Mouse (Mus musculus) adrenal gland, adult 2 months (tissue): Measurements from ENCODE around the gene Ptp4a2. TPM values are rescaled to one million over a fixed set of nuclear protein-coding genes. Genes with fewer than 3 reads are reported as not detected.

Experiments used
- DNase-seq: peaks from one replicate; pipeline ENCODE4 v3.0.0; 2021
- polyA plus RNA-seq: library from polyadenylated mRNA; depleted of rRNA; stranded (reverse); fragments of >200 nt; gene quantifications from 2 replicates; pipeline ENCODE4 v1.2.3, GENCODE M21; 2012
- total RNA-seq, 2 experiments: library from RNA; stranded (reverse); gene quantifications; 2 replicates each; pipeline ENCODE4 v1.2.3; 2021

Gene Ptp4a2
- total and polyA plus RNA-seq, 3 experiments = 48.2 to 409 (median 378) TPM

- DNase-seq = no peak
Observed at GRCm38 (mm10) chr4:129797985-129798384, 13.0 kb upstream of the Ptp4a2 start.

DNA sequence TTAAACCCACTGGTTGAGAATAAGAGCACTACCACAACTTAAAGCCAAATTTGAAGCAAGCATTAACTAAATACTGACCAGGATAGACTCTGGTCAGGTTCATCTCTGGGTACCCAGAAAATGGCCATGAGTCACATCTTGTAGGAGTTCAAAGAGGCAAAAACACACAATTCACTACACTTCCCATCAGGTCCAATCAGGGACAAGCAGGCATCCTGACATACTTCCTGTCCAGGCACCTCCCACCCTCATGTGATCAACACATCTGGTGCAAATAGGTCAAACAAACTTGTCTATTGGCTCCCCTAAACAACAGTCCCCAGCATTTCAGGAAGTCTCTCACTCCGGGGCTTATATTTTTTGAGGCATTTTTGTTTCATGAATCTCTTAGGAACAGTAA, 7.7 kb upstream of the Ptp4a2 start:
- DNase-seq = no peak

DNA sequence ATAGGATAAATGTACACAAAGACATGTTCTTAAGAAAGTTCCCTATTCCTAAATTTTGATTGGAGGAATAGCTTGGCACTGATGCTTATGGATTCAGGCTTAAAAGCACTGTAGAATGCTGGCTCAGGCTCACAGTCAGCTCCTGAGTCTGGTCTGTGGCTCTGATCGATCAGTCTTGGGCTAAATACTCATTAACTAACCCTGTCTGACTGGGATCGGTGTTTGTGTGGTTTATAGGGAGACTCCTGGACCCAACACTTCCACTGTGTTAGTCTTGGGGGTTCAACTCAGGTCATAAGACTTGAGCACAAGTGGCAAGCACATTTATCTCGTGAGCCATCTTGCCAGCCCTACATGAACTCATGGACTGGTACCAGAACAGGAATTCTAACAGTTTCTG, 6.0 kb upstream of the Ptp4a2 start:
- no peak for DNase-seq

DNA sequence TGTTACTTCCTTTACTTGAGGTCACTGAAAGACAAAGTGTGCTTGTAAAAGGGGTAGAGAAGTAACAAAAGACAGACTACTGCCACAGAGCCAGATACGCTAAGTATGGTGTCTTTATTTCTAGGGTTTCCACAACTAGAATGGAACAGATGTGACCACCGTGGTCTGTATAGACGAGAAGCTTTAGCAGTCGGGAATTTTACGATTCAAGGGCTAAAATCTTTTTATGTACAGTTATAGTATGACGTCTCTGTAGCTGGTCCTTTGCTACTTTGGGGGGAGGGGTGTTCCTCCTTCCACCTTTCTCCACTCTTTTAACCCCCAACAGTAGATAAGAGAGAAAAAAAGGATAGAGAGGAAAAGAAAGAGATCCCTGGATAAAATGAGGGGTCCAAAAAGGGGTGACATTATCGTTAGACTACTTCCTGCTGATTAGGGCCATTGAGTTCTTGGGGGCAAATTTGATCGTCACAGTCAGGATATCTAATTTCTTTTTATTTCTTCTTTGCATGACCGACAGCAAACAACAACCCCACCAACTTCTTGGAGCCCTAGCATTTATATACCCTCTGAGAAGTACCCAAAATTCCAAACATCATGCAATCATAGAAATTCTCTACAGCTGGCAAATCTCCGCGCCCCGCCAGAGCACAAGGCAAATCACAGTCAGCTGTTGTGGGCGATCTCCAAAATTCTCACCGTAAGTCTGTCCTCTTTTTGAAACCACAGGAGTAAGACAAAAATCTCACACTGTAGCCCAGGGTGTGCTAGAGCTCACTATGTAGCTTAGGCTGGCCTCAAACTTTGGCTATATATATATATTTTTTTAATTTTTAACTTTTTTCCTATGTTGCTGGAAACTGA, 818 bp downstream of the Ptp4a2 start:
- no peak for DNase-seq

DNA sequence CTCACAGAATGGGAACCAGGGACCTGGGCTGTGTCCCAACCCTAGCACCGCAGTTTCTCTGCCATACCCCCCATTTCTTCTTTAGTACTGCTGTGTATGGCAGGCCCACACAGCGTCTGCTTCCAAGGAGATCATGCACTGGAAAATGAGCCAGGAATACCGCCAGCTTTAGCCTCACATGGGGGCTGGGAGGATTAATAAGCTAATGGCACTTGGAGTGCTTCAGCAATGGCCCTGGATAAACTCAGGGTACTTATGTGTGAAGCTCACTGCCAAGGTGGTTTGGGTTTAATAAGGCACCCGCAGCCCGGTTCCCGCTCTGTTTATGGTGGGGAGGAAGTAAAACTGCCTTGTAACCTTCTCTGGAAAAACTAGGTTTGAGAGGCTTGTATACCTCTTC, 6.6 kb downstream of the Ptp4a2 start:
- peak; percentile 28 for DNase-seq

DNA sequence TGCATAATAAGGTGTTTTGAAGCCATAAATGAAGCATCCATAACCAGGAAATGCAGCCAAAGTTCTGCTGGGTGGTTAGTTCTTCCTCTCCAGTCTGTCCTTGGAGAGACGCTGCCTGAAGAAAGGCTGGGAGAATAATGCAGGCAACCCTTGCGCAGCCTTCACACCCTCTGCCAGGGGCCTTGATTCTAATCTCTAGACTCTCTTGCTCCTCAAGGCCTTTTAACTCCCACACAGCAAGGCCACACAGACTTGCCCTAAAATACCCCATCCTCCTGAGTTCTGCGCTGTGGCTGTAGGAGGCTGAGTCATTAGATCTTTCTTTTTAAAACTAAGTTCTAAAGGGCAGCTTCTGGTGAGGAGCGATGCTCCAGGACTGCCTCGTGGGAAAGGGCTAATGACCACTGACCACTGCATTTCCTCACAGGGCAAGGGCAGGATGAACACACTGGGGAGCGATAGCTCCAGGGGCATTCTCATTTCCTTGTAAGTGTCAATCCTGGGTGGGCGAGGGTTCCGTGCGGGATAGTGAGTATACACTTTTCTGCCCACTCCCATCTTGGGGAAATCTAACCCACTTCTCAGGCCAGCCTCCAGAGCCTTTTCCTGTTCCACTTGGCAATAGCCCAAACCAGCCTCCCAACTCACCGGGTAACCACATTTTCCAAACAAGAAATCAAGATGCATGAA, 7.6 kb downstream of the Ptp4a2 start:
- DNase-seq = peak; percentile 86

DNA sequence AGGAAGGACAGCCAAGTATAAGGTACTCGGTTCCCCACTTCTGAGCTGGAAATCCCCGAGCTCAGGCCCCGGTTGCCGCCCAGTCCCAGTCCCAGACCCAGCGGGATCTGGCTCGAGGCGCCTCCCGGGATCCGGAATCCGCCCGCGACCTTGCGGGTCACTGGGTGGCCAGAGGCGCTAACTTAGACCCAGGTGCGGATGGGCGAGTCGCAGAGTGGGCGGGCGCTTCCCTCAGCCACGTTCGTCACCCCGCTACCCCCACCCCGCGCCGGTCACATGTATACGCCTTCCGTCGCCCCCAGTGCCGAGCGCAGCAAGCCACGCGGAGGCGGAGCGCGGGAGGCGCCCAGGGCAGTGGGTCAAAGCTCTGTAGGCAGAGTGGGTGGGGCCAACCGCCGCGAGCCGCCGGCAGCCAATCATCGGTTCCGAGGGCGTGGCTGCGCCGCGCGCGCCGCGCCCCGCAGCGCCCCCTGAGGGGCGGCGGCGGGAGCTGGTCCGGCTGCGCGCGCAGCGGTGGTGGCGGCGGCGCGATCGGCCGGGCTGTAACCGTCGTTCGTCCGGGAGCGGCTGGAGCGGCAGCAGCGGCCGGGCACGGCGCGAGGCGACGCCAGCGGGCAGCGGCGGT, 8.8 kb downstream of the Ptp4a2 start:
- peak; percentile 99 for DNase-seq

DNA sequence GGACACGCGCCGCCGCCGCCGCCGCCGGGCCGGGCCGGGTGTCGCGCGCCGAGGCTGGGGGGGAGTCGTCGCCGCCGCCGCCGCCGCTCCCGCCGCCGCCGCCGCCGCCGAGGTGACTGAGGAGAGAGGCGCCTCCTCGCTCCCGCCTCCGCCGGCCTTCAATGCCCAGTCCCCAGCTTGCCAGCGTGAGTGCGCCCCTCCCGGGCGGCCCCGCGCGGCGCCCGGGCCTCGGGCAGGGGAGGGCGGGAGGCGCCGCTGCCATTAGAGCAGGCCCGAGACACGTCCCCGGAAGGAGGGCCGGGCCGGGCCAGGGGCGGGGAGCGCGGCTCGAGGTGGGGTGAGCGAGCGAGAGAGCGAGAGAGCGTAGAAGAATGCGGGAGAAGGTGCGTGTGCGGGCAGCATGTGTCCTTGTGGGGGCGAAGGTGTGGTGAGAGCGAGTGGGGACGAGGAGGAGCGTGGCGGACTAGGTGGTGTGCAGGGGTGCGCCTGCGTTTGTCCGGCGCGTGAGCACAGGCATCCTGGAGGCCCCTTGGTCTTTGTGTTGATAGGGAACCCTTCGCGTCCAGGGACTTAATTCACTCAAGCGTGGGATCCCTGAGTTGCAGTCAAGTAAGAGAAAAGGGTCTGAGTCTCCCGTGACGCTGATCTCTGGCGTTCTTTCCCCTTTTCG, 9.5 kb downstream of the Ptp4a2 start:
- peak; percentile 89 for DNase-seq

DNA sequence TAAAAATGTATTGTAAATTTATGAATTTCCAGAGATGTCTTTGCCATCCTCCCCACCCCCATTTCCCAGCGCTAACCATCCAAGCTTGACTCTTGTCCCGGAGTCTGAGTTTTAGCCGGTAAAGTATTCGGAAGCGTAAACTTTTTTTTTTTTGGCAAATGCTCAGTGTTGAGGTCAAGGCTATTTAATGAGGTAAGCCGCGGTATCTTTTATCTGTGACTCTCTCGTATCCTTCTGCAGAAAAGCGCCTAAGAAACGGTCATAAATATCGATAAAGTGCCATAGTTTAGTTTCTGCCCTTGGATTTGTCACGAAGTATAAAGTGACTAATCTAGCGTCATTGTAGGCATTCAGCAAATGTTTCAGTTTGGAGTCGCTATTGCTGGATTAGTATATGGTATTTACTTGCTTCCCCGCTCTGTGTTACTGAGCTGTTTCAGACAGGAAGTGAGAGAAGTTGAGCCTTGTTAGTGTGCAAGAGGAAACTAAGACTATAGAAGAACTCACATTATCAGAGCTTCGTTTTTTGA, 10.1 kb downstream of the Ptp4a2 start:
- peak; percentile 68 for DNase-seq

DNA sequence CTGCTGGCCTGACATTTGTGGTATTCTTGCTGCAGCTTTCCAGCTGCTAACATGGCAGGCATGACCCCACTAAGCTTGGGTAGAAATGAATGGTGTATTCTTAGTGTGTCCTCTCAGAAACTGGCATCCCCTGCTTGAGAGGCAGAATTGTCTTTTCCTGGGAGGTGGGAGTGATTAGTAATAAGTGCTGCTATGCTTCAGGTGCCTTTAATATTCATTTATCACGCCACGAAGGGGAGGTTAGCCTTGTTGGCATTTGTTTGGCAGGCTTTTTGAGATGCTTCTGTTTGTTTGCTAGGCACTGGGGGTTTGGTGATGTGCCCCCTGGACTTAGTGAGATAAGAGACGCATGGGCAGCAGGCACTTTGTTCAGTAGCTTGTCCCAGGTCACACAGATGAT, 11.3 kb downstream of the Ptp4a2 start:
- no peak for DNase-seq

- DNase-seq = no peak
Observed at GRCm38 (mm10) chr4:129823216-129823810, 12.3 kb downstream of the Ptp4a2 start.

DNA sequence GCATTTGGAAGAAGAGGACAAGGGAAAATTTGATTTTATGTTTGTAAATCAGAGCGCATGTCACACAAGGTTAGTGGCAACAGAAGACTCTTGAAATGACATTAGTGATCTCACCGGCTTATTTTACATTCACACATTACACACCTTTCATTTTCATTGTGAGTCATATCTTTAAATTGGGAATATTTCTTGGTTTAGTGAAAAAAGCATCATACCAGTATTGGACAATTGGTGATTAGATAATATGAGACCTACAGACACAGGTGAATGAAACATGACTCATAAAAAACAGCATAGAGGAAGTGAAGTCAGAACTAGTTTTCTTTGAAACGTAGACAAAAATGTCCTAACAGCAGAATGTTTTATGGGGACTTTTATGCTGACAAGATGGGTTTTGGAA, 16.6 kb downstream of the Ptp4a2 start:
- DNase-seq = no peak

- no peak for DNase-seq
Observed at GRCm38 (mm10) chr4:129828081-129828480, 17.1 kb downstream of the Ptp4a2 start.

DNA sequence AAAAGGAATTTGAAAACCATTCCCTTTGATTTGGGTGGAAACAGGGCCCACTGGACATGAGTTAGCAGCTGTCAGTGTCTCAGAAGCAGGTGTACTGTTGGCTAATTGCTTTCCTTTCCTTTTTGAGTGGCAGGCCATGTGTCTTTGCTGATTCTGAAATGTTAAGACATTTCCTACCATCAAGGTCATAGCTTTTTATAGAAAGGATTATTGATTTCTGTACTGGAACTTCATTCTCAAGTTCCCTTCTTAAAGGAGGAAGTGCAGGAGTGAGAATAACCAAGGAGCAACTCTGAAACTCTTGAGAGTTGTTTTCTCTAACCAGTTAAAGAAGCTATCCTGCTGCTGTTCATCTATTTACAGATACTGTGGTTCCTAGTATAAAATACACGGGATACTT, 18.8 kb downstream of the Ptp4a2 start:
- no peak for DNase-seq

DNA sequence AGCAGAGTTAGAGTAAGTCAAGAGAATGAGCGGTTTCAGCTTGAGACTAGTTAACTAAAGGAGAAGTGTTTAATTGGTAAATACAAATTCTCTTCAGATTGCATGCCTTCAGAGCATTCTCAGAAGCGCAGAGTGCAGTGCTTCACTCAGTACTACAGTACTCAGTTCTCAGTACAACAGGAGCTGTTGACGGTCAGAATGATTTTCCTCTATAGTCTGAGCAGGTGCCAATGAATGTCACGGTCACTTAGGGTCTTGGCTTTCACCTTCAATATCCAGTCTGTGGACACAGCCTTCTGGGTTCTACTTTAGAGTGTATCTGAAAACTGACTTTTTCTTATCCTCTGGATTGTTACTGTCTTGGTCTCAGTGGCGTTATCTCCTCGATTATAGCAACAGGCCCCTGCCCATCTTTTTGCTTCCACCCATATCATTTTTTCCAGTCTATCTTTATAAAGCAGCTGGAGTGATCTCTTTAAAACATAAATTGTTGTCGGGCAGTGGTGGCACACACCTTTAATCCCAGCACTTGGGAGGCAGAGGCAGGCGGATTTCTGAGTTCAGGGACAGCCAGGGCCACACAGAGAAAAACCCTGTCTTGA, 19.4 kb downstream of the Ptp4a2 start:
- DNase-seq = no peak

DNA sequence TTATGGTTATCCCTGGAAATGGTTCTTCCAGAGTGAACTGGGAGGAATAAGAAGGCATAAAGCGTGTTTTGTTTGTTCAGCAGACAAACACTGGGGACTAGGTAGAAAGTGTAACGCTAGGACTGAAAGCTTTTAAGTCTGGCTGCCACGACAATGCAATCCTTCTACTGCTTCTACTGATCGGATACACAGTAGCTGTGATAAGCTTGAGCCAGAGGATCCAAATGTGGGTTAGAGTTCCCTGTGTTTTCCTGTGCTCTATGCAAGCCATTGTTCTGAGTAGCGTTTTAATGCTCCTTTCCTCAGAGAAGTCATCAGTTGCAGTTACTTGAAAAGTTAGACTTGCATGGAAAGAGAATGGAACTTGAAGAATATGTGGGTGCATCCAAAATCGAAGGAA, 23.6 kb downstream of the Ptp4a2 start:
- no peak for DNase-seq

- peak; percentile 66 for DNase-seq
Observed at GRCm38 (mm10) chr4:129835296-129835695, 24.3 kb downstream of the Ptp4a2 start.

DNA sequence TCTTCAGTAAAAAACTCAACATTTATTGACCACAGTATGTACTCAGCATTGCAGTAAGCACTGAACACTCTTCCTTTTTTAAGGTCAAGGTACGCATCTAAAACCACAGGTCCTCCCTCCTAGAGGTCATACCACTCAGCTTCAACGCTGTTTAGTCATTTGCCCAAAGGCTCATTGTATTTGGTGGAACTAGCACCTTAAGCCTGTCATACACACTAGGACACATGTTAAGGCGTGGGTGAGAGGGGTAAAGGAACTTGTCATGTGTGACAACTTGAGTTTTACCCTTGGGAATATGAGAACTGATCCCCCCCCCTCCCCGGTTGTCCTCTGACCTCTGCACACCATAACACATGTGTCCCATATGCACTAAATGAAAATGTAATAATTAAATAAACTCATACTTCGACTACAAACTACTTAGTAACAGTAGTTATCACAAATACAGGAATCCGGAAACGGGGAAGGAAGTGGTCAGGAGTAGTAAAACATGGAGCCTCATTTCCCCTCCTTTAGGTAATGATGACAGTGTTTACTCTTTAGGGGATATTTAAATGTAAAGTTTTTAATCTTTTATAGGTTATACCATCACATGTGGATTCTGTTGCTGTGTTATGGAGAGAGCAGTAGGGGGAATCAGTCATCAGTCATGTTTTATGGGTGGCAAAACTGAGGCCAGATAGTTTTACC, 29.0 kb downstream of the Ptp4a2 start:
- DNase-seq = no peak

- DNase-seq = no peak
Observed at GRCm38 (mm10) chr4:129846823-129847222, 35.8 kb downstream of the Ptp4a2 start.

DNA sequence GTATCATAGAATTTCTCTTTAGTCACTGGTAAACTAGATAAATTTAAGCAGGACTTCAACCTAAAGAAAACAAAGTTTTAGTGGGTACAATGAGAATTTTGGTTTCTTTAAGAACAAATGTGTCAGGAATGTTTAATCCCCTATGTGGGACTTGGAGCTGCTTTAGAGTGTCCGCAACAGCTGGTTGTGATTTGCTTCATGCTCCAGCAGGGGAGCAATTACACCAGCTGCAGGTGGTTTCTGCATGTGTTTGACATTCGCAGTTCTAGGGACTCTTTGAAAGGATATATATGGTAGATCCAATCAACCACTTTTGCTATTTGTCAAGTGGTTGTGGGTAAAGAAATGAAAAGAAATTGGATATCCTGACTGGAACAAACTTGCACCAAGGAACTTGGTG, 39.5 kb downstream of the Ptp4a2 start:
- DNase-seq = no peak

GRCm38 (mm10) chr4:129851861-129852260, 40.8 kb downstream of the Ptp4a2 start:
- DNase-seq = no peak
